In the genomic region with DNA sequence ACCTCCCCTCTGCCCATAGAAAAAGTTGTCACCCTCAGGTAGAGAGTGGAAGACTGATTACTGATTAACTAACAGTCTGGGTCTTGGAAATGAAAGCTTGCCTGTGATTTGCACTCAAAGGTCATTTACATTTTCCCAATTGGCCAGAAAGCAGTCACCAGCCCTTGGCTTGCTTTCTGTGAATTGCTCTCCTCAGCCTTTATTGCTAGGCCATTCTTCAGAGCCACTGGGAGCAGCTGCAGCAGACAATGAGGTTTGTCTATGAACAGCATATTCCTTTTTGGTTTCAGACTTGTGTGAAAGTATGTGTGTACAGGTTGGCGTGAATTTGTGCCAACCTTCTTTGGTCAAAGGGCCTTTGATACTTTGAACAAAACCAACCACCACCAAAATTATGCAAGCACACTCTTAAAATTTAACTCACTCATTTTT, we compare ENCODE assay signal across 21 mouse cellular contexts. TPM values are rescaled to one million over a fixed set of nuclear protein-coding genes. Genes with fewer than 3 reads are reported as not detected.
DNase-seq lines count a peak whose midpoint lies in the region; ATAC-seq lines count a peak whose summit lies in the region.
"Had no signal": no experiment of that assay in that cellular context is flagged by ENCODE, and none has a peak within 500 bp of the region (broad histone marks: within the 10 kb centered on the region; RNA-seq: fewer than 3 reads in every experiment).

No protein-coding gene starts in this region.

- H3K9ac ChIP-seq in liver, embryonic 15.5 days: no peak overlapping the region
- H3K9ac ChIP-seq: neural tube, embryonic 13.5 days had no signal

- no peak overlapping the region for H3K4me2 ChIP-seq in liver, embryonic 15.5 days
- H3K4me2 ChIP-seq: neural tube, embryonic 13.5 days had no signal

- H3K9me3 ChIP-seq in liver, embryonic 15.5 days (replicated peaks): no peaks in the 10 kb centered on the region
- H3K9me3 ChIP-seq: G1E; megakaryocyte, embryonic 14.5 days; neural tube, embryonic 13.5 days had no signal

- no peak overlapping the region for H3K4me3 ChIP-seq in liver, embryonic 15.5 days (replicated peaks)
- H3K4me3 ChIP-seq: gastrocnemius, adult 2 months; megakaryocyte, embryonic 14.5 days; neural tube, embryonic 13.5 days had no signal

- WGBS in liver, embryonic 15.5 days (ENCODE audit: insufficient replicate concordance): 64% methylated on average over 1 of the region's 1 CpGs

- ATAC-seq in liver, embryonic 15.5 days (ENCODE audit: insufficient read depth): peak; percentile 54
- ATAC-seq: hindbrain, embryonic 16.5 days; lung, postnatal 0 days had no signal

- DNase-seq in liver: no peak
- DNase-seq in kidney, adult 18-20 months: peak; percentile 65
- DNase-seq in kidney, postnatal 14 days: peak; percentile 56
- DNase-seq in T-cell, adult 2 months (ENCODE audit: low spot score): no peak
- no peak for DNase-seq in right cerebral cortex, postnatal 14 days
- no peak for DNase-seq in c-Kit-positive CD71-positive TER-119-positive erythroid progenitor cells, embryonic 14.5 days (ENCODE audit: low spot score)
- DNase-seq: adrenal gland, postnatal 10 days; cerebellum, postnatal 14 days; gastrocnemius, adult 2 months; heart, postnatal 10 days; right cerebral cortex, postnatal 4 days; thymus, adult 18-20 months had no signal

- no peaks in the 10 kb centered on the region for H3K36me3 ChIP-seq in liver, embryonic 15.5 days (replicated peaks)
- H3K36me3 ChIP-seq: G1E; neural tube, embryonic 13.5 days had no signal

- H3K4me1 ChIP-seq in liver, embryonic 15.5 days (replicated peaks): no peaks in the 10 kb centered on the region
- H3K4me1 ChIP-seq: megakaryocyte, embryonic 14.5 days; neural tube, embryonic 13.5 days had no signal

- no peaks in the 10 kb centered on the region for H3K27me3 ChIP-seq in liver, embryonic 15.5 days
- H3K27me3 ChIP-seq: megakaryocyte, embryonic 14.5 days; neural tube, embryonic 13.5 days had no signal

- H3K27ac ChIP-seq in liver, embryonic 15.5 days (replicated peaks): no peak overlapping the region
- H3K27ac ChIP-seq: gastrocnemius, adult 2 months; neural tube, embryonic 13.5 days had no signal

RNA-seq across cellular contexts. Expression of a gene that starts 6.0 kb away (rescaled TPM):
- polyA plus RNA-seq in liver, embryonic 15.5 days (2015; fragmentation: Nextera tagmentation; extraction: Ambion mirVana): 1.7 and 2.1 TPM in 2 replicates
- polyA plus RNA-seq: G1E had no signal

RNA-seq across cellular contexts. Expression of a gene that starts 21.5 kb away (rescaled TPM):
- polyA plus RNA-seq in liver, embryonic 15.5 days (2015; fragmentation: Nextera tagmentation; extraction: Ambion mirVana): not detected in 2 replicates
- polyA plus RNA-seq: embryonic facial prominence, embryonic 14.5 days; forebrain, embryonic 11.5 days; G1E; hindbrain, embryonic 16.5 days; limb, embryonic 14.5 days; lung, postnatal 0 days; neural tube, embryonic 13.5 days had no signal

RNA-seq across cellular contexts. Expression of a gene that starts 49.0 kb away (rescaled TPM):
- polyA plus RNA-seq in liver, embryonic 15.5 days (2015; fragmentation: Nextera tagmentation; extraction: Ambion mirVana): 10.3 and 11.1 TPM in 2 replicates
- polyA plus RNA-seq: G1E had no signal

Comparison
In these comparisons a context has a peak if more than half of its experiments do, and no peak if none do; other contexts are left out.
1. DNase-seq: peak in kidney, adult 18-20 months (single experiment) and kidney, postnatal 14 days (single experiment); none in liver (single experiment), T-cell, adult 2 months (single experiment), right cerebral cortex, postnatal 14 days (single experiment) and c-Kit-positive CD71-positive TER-119-positive erythroid progenitor cells, embryonic 14.5 days (single experiment).